Mouse (Mus musculus) brain, embryonic 14.5 days (tissue): ENCODE measurements around the gene Ube2o.
"Not testable (repeated sequence)": the region's sequence is repeated elsewhere in the genome, so short reads cannot be mapped to it uniquely, and the experiment has no call there.

Experiments
- CTCF ChIP-seq: fragments of 200-500 bp; IDR thresholded peaks from 2 replicates; pipeline ENCODE4 v1.5.1; 2012; ENCODE audit warnings: inconsistent platforms, mild to moderate bottlenecking, moderate library complexity, borderline replicate concordance; ENCODE audit not compliant: insufficient read depth, insufficient read length; ENCODE audit errors: extremely low read depth
- POLR2A ChIP-seq: fragments of 200-500 bp; IDR thresholded peaks from 2 replicates; pipeline ENCODE4 v1.6.1; 2012; ENCODE audit warnings: mild to moderate bottlenecking, inconsistent platforms, borderline replicate concordance; ENCODE audit not compliant: poor library complexity, insufficient read depth, insufficient read length, severe bottlenecking; ENCODE audit errors: extremely low read depth

- not testable (repeated sequence) for TF ChIP-seq CTCF, POLR2A
These were observed 29.9 kb upstream of the Ube2o start for GRCm38 (mm10) chr11:116611168-116611567.
